Mouse (Mus musculus) liver, embryonic 13.5 days (tissue): ENCODE data around the gene Wdr26. TPM values are rescaled to one million over a fixed set of nuclear protein-coding genes. Genes with fewer than 3 reads are reported as not detected.
A peak's percentile ranks its signal among the peaks of the same experiment; 100 is the strongest.

ENCODE experiments used
- ATAC-seq: fragments of 200-750 bp; cut with Nextera tagmentation; 2 replicates; pipeline ENCODE4 v1.8.0; 2017; ENCODE audit warnings: low read depth, mild to moderate bottlenecking, moderate number of reproducible peaks, moderate library complexity
- DNase-seq: peaks from one replicate; pipeline ENCODE4 v3.0.0; 2022
- H3K27ac ChIP-seq: fragments of 300-500 bp; sonication (generic); 2 replicates; pipeline ENCODE4 v1.5.1; 2015; ENCODE audit warnings: moderate library complexity, mild to moderate bottlenecking, inconsistent platforms
- H3K27me3 ChIP-seq: fragments of 300-500 bp; sonication (generic); 2 replicates; pipeline ENCODE4 v1.6.1; 2015; ENCODE audit warnings: mild to moderate bottlenecking, inconsistent platforms
- H3K36me3 ChIP-seq: fragments of 300-500 bp; sonication (generic); 2 replicates; pipeline ENCODE4 v1.6.1; 2015; ENCODE audit warnings: mild to moderate bottlenecking, inconsistent platforms
- H3K4me1 ChIP-seq: fragments of 300-500 bp; sonication (generic); replicated peaks from 2 replicates; pipeline ENCODE4 v1.6.1; 2015; ENCODE audit warnings: inconsistent platforms
- H3K4me2 ChIP-seq: fragments of 300-500 bp; sonication (generic); 2 replicates; pipeline ENCODE4 v1.6.1; 2015; ENCODE audit warnings: inconsistent platforms, mild to moderate bottlenecking, moderate library complexity
- H3K4me3 ChIP-seq: fragments of 300-500 bp; sonication (generic); replicated peaks from 2 replicates; pipeline ENCODE4 v1.5.1; 2015; ENCODE audit warnings: mild to moderate bottlenecking, inconsistent platforms
- H3K9ac ChIP-seq: fragments of 300-500 bp; sonication (generic); 2 replicates; pipeline ENCODE4 v1.6.1; 2015; ENCODE audit warnings: mild to moderate bottlenecking, inconsistent platforms
- H3K9me3 ChIP-seq: fragments of 300-500 bp; sonication (generic); replicated peaks from 2 replicates; pipeline ENCODE4 v1.6.1; 2016; ENCODE audit warnings: inconsistent platforms
- WGBS: fragments of 180-500 bp; shearing (Covaris S2); methylation state at CpG from one replicate; pipeline ENCODE4 v1.1.7; 2015; ENCODE audit not compliant: insufficient replicate concordance; 5-methylcytosine and 5-hydroxymethylcytosine counted together
- polyA plus RNA-seq: library from polyadenylated mRNA; unstranded; fragments of >200 nt; fragmentation: Nextera tagmentation; extraction: Ambion mirVana; gene quantifications from 2 replicates; pipeline ENCODE4 v1.2.1, GENCODE M21; 2015

Wdr26 gene
- polyA plus RNA-seq, 1 experiment from 2014 or later, result 55.6 TPM

DNA sequence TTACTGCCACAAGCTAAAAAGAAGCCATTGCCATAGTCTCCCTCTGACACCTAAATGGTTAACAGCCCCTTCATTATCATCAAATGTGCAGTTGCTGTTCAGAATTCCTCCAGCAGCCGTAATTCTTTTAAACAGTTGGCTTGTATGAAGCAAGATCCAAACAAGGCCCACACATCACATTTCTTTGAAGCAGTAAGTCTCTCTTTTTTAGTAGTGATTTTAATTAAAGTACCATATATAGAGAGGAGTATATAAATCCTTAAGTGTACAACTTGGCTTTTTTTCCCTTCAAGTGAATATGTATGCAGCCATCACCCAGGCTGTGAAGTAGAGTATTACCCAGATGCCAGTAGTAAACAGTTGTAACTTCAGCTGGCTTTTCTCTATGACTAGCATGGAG lies 10.2 kb upstream of the Wdr26 start:
- Histone ChIP-seq H3K4me2 (no peak overlapping the region), H3K4me1 (peaks cover 58% of the 10 kb centered on the region), H3K27ac (peak overlapping the region; percentile 55), H3K36me3 (no peaks in the 10 kb centered on the region), H3K9ac (no peak overlapping the region; the same call in 1 of the 2 replicates), H3K27me3 (no peaks in the 10 kb centered on the region), H3K9me3 (no peaks in the 10 kb centered on the region), H3K4me3 (no peak overlapping the region)
- DNase-seq, result no peak
- 16% methylated on average over 1 of the region's 1 CpGs for WGBS
- no peak for ATAC-seq

- Histone ChIP-seq H3K9ac (peak overlapping the region; percentile 100), H3K9me3 (no peaks in the 10 kb centered on the region), H3K27ac (peak overlapping the region; percentile 99), H3K4me1 (peaks cover 74% of the 10 kb centered on the region), H3K27me3 (no peaks in the 10 kb centered on the region), H3K4me3 (peak overlapping the region; percentile 49), H3K4me2 (peak overlapping the region; percentile 72), H3K36me3 (peaks cover 7% of the 10 kb centered on the region; the same call in 1 of the 2 replicates)
- 24% methylated on average over 4 of the region's 4 CpGs for WGBS
- peak; percentile 82 for DNase-seq
- ATAC-seq, result peak; percentile 92
These were observed 4.5 kb upstream of the Wdr26 start for GRCm38 (mm10) chr1:181216315-181216714.

GRCm38 (mm10) chr1:181214296-181215035 lies 2.7 kb upstream of the Wdr26 start:
- Histone ChIP-seq H3K36me3 (peaks cover 10% of the 10 kb centered on the region; the same call in 1 of the 2 replicates), H3K27me3 (no peaks in the 10 kb centered on the region), H3K9me3 (no peaks in the 10 kb centered on the region), H3K4me2 (peak overlapping the region; percentile 72), H3K27ac (peak overlapping the region; percentile 99), H3K4me3 (no peak overlapping the region), H3K9ac (peak overlapping the region; percentile 100), H3K4me1 (peaks cover 68% of the 10 kb centered on the region)
- DNase-seq, result no peak
- WGBS, result 83% methylated on average over 8 of the region's 8 CpGs
- ATAC-seq, result no peak

GRCm38 (mm10) chr1:181211403-181211919 lies 340 bp downstream of the Wdr26 start:
- no peaks in the 10 kb centered on the region for H3K27me3 ChIP-seq
- DNase-seq, result no peak
- no peaks in the 10 kb centered on the region for H3K9me3 ChIP-seq
- peak overlapping the region; percentile 93 for H3K4me2 ChIP-seq
- H3K36me3 ChIP-seq, result peaks cover 31% of the 10 kb centered on the region
- 2% methylated on average over 35 of the region's 72 CpGs for WGBS
- peak overlapping the region; percentile 100 for H3K4me3 ChIP-seq
- peak overlapping the region; percentile 99 for H3K27ac ChIP-seq
- no peak; the same call in 1 of the 2 replicates for ATAC-seq
- peaks cover 60% of the 10 kb centered on the region for H3K4me1 ChIP-seq
- peak overlapping the region; percentile 100 for H3K9ac ChIP-seq

DNA sequence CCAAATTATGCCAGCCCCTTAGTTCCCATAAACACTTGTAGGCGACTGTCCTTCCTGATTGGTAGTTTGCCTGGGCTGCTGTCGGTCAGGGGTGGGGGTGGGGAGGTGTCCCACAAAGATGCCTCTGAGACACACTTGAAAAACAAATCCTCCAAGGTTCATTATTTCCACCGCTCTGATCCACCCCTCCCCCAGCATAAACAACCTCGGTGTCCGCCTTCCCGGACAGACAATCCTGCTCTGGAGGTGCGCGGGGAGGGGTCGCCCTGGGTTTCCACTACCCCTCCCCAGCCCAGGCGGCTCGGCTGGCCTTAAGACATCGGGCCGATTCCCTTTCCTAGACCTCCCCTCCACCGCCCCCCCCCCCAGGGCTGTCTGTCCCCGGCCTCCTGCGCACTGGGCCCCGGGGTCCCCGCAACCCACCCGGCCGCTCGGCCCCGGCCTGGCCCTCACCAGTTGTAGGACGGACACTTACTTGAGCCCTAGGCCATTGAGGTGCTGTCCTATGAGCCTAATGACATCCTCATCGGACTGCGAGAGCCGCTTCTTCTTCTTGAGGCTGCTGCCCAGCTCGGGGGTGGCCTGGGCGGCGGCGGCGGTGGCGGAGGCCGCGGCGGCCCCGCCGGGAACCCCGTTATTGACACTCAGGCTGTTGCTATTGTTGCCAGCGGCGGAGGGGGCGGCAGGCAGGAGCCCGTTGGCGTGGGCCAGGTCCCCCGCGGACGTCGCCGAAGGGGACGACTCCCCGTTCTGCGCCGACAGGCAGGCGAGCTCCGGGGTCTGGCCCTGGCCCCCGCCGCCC lies 999 bp downstream of the Wdr26 start:
- peak; percentile 30 for DNase-seq
- ATAC-seq, result peak; percentile 18
- peaks cover 58% of the 10 kb centered on the region for H3K4me1 ChIP-seq
- H3K36me3 ChIP-seq, result peaks cover 36% of the 10 kb centered on the region
- H3K27ac ChIP-seq, result peak overlapping the region; percentile 99
- peak overlapping the region; percentile 93 for H3K4me2 ChIP-seq
- no peaks in the 10 kb centered on the region for H3K27me3 ChIP-seq
- peak overlapping the region; percentile 100 for H3K9ac ChIP-seq
- H3K9me3 ChIP-seq, result no peaks in the 10 kb centered on the region
- H3K4me3 ChIP-seq, result peak overlapping the region; percentile 100
- WGBS, result under 1% methylated on average over 47 of the region's 56 CpGs

- peak overlapping the region; percentile 93 for H3K4me2 ChIP-seq
- DNase-seq (no peak), ATAC-seq (no peak)
- peak overlapping the region; percentile 100 for H3K9ac ChIP-seq
- H3K36me3 ChIP-seq, result peaks cover 39% of the 10 kb centered on the region
- H3K27ac ChIP-seq, result peak overlapping the region; percentile 99
- no peaks in the 10 kb centered on the region for H3K9me3 ChIP-seq
- peak overlapping the region; percentile 100 for H3K4me3 ChIP-seq
- H3K27me3 ChIP-seq, result no peaks in the 10 kb centered on the region
- WGBS, result 4% methylated on average over 4 of the region's 4 CpGs
- H3K4me1 ChIP-seq, result peaks cover 58% of the 10 kb centered on the region
These were observed 1.7 kb downstream of the Wdr26 start for GRCm38 (mm10) chr1:181210147-181210546.

DNA sequence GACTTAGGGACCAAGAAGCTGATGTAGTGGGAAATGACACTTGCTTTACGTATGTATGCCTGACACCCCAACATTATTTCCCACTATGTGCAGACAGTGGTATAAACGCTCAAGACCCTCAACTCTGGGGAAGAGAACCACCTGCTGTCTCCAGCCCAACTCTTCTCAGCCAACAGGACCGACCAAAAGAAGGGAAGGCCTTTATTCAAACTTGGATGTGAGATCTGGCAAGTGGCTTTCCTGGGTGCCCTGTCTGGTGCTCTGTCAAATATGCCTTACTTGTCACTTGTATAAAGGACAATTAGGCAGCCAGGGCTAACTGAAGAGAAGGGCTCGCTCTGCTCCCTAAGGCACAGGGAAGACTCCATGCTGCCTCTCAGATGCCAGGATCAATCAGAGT lies 12.4 kb downstream of the Wdr26 start:
- 91% methylated on average over 4 of the region's 4 CpGs for WGBS

GRCm38 (mm10) chr1:181188925-181189324 lies 22.9 kb downstream of the Wdr26 start:
- ATAC-seq, result peak; percentile 69
- WGBS, result 57% methylated on average over 4 of the region's 4 CpGs
- H3K36me3 ChIP-seq, result peaks cover 94% of the 10 kb centered on the region

More for the DNA sequence above, 12.4 kb downstream of the Wdr26 start:
- no peak overlapping the region for H3K9ac ChIP-seq
- no peaks in the 10 kb centered on the region for H3K4me1 ChIP-seq
- ATAC-seq, result no peak
- no peak overlapping the region for H3K4me2 ChIP-seq
- H3K9me3 ChIP-seq, result no peaks in the 10 kb centered on the region
- no peak overlapping the region for H3K27ac ChIP-seq
- no peak overlapping the region for H3K4me3 ChIP-seq
- no peaks in the 10 kb centered on the region for H3K27me3 ChIP-seq
- H3K36me3 ChIP-seq, result peaks cover 93% of the 10 kb centered on the region
- DNase-seq, result no peak

DNA sequence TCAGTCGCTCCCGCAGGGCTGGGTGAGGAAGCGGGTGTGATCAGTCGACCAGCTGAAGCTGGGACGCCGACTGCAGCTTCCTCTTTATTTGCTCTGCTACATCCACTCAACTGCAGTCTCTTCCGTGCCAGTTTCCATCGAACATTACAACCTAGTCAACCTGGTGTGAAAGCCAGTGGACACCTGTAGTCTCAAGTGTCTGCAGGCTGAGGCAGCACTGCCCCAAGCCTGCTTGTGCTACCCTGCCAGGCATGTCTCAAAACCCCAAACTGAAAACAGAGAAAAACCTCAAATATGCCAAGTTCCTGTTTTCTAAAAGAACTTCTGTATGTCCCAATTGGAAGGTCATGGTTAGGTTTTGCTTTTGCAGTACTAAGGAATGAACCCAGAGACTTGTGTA lies 41.6 kb downstream of the Wdr26 start:
- Histone ChIP-seq H3K27ac (peak overlapping the region; percentile 31), H3K27me3 (no peaks in the 10 kb centered on the region), H3K4me1 (no peaks in the 10 kb centered on the region), H3K9ac (no peak overlapping the region), H3K9me3 (no peaks in the 10 kb centered on the region), H3K36me3 (peaks cover 53% of the 10 kb centered on the region), H3K4me3 (no peak overlapping the region), H3K4me2 (no peak overlapping the region)
- WGBS, result 18% methylated on average over 8 of the region's 8 CpGs
- ATAC-seq (no peak), DNase-seq (no peak)

More at GRCm38 (mm10) chr1:181188925-181189324, 22.9 kb downstream of the Wdr26 start:
- H3K27me3 ChIP-seq, result no peaks in the 10 kb centered on the region
- H3K9ac ChIP-seq, result no peak overlapping the region
- H3K4me2 ChIP-seq, result no peak overlapping the region
- peaks cover 9% of the 10 kb centered on the region for H3K4me1 ChIP-seq
- H3K27ac ChIP-seq, result 0 out of 2 replicates have a peak overlapping the region, but pooled peaks have one; percentile 8
- no peak for DNase-seq
- no peaks in the 10 kb centered on the region for H3K9me3 ChIP-seq
- no peak overlapping the region for H3K4me3 ChIP-seq

- Histone ChIP-seq H3K4me1 (no peaks in the 10 kb centered on the region), H3K27ac (no peak overlapping the region), H3K9me3 (no peaks in the 10 kb centered on the region), H3K36me3 (peaks cover 58% of the 10 kb centered on the region), H3K27me3 (no peaks in the 10 kb centered on the region), H3K4me2 (no peak overlapping the region), H3K4me3 (no peak overlapping the region), H3K9ac (no peak overlapping the region)
- DNase-seq (no peak), ATAC-seq (no peak)
- WGBS, result 73% methylated on average over 3 of the region's 3 CpGs
These were observed 43.4 kb downstream of the Wdr26 start for GRCm38 (mm10) chr1:181168377-181168776.

DNA sequence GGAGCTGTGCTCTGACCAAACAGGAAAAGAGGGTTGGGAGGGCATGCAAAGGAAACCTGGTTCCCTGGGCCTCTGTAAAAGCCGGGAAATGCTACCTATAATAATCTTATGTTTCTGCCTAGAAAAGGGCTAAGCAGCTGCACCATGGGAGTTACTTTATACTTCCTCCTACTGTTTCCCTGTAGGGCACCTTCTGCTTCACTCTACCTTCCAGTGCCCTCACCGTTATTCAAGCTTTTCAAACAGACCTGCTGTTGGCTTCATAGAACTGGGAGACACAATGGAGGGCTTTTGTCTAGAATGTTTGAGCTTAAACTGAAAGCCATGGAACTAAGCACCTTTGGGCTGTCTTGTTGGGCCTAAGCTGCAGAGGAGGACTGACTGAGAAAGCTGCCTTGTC lies 44.0 kb downstream of the Wdr26 start:
- Histone ChIP-seq H3K27me3 (no peaks in the 10 kb centered on the region), H3K9ac (no peak overlapping the region), H3K36me3 (peaks cover 61% of the 10 kb centered on the region), H3K4me1 (no peaks in the 10 kb centered on the region), H3K4me2 (no peak overlapping the region), H3K4me3 (no peak overlapping the region), H3K9me3 (no peaks in the 10 kb centered on the region), H3K27ac (no peak overlapping the region)
- 79% methylated on average over 2 of the region's 2 CpGs for WGBS
- DNase-seq (no peak), ATAC-seq (no peak)
